Mouse (Mus musculus) embryo, embryonic 10 days (tissue): ENCODE results near the gene Flt3.

Experiments
- DNase-seq: peaks from one replicate; pipeline ENCODE4 v3.0.0-alpha.2; 2015; ENCODE audit warnings: low spot score

The Flt3 gene

DNA sequence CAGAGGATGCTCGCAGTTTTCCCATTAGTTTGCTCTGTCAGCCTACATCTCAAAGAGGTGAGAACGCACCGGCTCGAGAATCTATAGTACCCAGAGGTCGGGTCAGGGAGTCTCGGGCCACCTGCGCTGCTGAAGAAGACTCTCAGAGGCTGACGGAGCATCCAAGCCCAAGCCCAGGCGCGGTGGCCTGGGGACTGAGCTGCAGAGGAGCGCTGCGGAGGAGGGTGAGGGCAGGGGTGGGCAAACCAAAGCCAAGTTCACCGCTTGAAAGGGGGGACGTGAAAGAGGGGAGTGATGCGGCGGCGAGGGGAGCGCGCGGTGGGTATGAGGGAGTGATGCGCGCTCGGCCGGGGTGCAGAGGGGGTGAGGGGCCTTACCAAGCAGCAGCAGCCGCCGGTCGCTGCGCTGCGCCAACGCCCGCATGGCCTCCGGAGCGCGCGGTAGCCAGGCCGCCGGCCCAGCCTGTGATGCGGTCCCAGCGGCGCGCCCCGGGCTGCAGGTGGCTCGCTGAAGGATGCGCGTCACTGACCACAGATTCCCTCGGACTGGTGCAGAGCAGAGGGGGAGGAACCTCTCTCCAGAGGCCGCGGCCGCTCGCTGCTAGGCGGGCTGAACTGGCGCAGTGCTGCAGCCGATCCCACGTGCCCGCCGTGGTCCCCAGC lies at the start of gene Flt3:
Flt3 (minus strand) TSS at position 647 of the 662 bp plus-strand sequence.
- peak; percentile 78 for DNase-seq

GRCm38 (mm10) chr5:147448933-147449332 lies 48.6 kb upstream of the Flt3 start:
- DNase-seq, result no peak

GRCm38 (mm10) chr5:147448526-147448925 lies 48.2 kb upstream of the Flt3 start:
- DNase-seq, result no peak

GRCm38 (mm10) chr5:147445252-147445651 lies 45.0 kb upstream of the Flt3 start:
- DNase-seq, result no peak

GRCm38 (mm10) chr5:147444757-147445156 lies 44.5 kb upstream of the Flt3 start:
- DNase-seq, result no peak

DNA sequence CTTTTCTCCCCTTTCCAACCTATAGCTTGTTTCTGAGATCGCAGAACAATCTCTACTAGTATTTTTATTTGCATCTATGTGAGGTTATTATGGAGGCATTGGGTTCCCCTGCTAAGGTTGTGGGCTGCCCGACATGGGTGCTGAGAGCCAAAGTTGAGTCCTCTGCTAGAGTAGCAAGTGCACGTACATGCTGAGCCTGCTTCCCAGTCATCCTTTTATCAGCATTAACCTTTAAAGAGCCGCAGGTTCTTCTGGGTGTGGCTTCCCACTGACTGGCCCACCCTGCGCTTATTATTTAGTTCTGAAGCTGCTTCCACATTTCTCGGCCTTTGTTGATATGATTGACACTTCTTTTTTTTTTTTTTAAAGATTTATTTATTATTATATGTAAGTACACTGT lies 44.0 kb upstream of the Flt3 start:
- no peak for DNase-seq

GRCm38 (mm10) chr5:147442741-147443140 lies 42.5 kb upstream of the Flt3 start:
- DNase-seq, result no peak

GRCm38 (mm10) chr5:147441979-147442378 lies 41.7 kb upstream of the Flt3 start:
- DNase-seq, result no peak

GRCm38 (mm10) chr5:147440996-147441507 lies 40.8 kb upstream of the Flt3 start:
- no peak for DNase-seq

DNA sequence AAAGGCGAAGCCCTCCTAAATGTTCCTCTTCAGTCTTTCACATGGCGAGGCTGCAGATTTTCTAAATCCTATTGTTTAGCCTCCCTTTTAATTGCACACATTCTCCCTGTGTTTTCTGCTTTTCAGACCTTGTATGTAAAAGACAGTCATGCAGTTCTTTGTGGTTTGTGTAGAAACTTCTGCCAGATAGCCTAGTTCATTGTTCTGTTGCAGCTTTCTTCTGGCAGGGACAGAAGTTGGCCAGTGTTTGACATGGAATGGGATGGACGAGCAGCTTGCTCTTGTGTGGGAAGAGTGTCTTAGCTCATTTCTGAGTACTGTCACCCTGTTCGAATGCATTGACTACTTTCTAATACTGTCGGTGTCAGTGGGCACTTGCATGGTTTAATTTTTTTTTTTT lies 36.2 kb upstream of the Flt3 start:
- DNase-seq, result no peak

DNA sequence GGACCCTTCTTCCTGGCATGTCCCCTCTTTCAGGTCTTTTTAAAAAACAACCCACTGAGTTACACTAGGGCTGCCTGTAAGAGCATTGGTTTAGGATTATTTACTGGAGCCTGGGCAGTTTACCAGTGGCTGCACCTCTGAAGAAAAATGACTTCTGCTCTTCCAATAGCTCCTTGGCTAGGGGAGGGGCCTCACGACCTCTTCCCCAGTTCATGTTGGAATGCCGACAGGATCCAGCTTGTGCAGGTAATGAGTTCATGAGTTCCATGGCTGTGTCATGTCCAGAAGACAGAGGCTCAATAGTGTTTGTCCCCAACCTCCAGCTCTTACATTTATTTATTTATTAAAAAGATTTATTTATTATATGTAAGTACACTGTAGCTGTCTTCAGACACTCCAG lies 35.5 kb upstream of the Flt3 start:
- no peak for DNase-seq

GRCm38 (mm10) chr5:147435224-147435623 lies 34.9 kb upstream of the Flt3 start:
- no peak for DNase-seq

GRCm38 (mm10) chr5:147432927-147433326 lies 32.6 kb upstream of the Flt3 start:
- DNase-seq, result no peak

GRCm38 (mm10) chr5:147430936-147431839 lies 30.9 kb upstream of the Flt3 start:
- peak; percentile 58 for DNase-seq

- peak; percentile 39 for DNase-seq
Measured at GRCm38 (mm10) chr5:147430361-147430935, 30.2 kb upstream of the Flt3 start.

- DNase-seq, result peak; percentile 91
Measured at GRCm38 (mm10) chr5:147429535-147430305, 29.4 kb upstream of the Flt3 start, which contains the start of gene Pan3. Gene Pan3 (plus strand): TSS chr5:147430161.

DNA sequence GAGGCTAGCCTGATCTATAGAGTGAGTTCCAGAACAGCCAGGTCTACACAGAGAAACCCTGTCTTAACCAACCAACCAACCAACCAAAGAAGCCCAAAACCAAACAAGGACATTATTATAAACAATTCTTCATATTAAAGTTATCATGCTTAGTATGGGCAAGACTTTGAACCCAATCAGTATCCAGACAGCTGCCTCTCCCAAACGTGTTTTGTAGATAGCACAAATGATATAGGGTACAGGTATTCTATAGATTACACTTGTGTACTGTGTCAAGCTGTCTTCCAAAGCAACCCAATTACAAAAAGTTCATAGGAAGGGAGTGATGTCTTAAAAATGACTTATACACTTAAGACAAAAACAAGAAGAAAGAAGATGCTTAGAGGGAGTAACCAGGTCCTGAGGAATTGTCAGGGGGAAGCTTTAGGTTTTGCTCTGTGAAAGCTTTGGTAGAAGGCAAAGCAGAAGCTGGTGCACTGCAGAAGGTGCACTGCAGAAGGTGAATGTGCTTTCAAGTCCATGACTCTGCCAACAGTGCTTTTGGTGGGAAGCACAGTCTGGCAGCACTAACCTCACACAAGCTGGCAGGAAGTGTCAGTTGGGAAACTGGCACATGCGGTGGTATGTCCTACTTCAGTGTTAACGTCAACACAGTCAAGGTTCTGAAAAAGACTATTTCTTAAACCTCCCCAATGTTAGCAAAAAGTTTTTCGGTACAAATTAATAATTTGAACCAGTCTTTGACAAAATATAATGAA lies 25.9 kb upstream of the Flt3 start:
- DNase-seq, result no peak

DNA sequence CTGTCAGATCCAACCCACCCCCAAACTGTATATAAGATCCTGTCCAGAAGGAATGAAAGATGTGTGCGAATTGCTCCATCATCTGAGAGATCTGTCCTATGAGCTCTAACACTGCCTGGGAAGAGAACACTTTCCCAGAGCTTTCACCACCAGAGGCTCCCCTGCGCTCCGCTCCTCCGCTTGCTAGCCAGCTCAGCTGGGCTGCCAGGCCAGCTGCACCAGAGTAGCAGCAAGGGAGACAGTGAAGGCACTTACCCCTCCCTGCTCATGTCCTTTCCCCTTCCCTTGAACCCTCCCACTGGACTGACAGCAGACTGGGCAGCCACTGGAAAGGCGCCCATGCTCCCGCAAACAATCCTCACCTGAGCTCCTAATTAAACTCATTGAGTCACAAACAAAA lies 23.3 kb upstream of the Flt3 start:
- DNase-seq, result no peak

DNA sequence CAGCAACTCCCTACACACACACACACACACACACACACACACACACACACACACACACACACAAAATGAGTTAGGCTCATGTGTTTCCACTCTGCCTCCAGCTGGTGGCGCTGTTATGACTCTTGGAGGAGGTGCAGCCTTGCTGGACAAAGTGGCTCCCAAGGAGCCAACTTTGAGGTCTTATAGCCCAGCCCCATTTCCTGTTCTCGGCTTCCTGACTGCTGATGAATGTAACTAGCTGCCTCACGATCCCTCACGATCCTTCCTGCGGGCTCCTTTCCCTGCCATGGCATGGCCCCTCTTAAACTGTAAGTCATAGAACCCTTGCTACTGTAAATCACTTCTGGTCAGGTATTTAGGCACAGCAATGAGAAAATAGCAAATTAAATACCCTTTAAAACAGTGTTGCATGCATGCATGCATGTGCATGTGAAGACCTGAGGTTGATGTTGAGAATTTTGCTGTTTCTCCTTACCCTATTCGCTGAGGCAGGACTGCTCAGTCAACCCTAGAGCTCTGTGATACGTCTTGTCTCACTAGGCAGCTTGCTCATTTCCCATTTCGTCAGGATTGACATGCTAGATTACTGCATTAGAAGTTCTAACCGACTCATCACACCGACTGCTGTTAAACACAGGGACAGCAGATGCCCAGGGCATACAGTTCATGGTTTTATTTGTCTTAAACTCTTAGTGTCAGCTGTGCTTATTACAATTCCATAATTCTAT lies 18.3 kb upstream of the Flt3 start:
- peak; percentile 67 for DNase-seq

- DNase-seq, result no peak
Measured at GRCm38 (mm10) chr5:147417986-147418385, 17.7 kb upstream of the Flt3 start.
